Mouse (Mus musculus) T-helper 1 cell (primary cell): ENCODE results near the gene Ggt7.
"Not testable (repeated sequence)": the region's sequence is repeated elsewhere in the genome, so short reads cannot be mapped to it uniquely, and the experiment has no call there.

Source experiments
- in situ Hi-C: fragments of 300-600 bp; cut with MboI, MseI; formaldehyde crosslinking; loops from one replicate; pipeline ENCODE4 v1.15.1; 2025; ENCODE audit warnings: high pct_unique_total_duplicates

The Ggt7 gene

DNA sequence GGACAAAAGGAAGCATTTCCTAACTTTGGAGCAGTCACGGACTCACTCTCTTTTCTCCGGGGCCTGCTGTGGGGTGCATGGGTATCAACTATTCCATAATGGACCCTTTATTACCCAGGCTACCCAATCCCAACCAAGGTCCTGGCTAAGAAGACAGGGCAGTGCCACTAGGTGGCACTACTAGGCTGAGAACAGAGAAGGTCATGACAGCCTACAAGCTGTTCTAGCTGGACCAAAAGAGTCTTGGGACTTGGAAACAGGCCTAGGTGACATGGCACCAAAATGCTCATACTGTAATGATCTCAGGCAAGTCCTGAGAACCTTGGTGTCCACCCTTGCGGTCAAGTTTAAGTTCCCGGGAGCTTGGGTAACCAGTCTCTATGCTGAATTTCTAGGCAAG lies 5.6 kb downstream of the Ggt7 start:
- in situ Hi-C loops: loop anchor here (5.0 to 25.0 kb wide), 3 partner anchors 75 to 250 kb away; partner anchors contain the start of gene Procr

DNA sequence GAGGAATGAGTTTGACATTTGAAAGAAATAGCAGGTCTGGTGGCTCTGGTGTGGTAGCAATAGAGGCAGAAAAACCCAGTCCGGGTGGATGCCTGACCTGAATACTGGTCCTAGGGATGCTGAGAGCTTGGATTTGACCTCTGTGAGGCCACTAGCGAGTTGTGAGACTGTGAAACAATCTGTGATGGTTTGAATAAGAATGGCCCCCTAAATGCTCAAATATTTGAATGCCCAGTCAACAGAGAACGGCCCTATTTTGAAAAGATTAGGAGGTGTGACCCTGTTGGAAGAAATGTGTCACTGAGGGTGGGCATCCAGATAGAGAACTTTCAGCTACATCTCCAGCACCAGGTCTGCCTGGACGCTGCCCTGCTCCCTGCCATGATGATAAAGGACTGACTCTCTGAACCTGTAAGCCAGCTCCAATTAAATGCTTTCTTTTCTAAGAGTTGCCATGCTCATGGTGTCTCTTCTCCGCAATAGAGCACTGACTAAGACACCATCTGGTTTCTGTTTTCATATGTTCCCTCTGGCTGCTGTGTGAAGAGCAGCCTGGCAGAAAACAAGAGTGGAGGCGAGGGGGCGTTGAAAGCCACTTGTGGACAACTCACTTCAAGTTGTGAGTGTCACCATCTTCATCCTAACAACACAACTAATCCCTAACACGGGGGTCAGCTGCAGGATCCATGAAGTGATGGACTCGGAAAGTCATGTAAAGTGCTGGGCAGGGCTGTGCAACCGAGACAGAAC lies 10.1 kb downstream of the Ggt7 start:
- in situ Hi-C loops: loop anchor here (25.0 kb wide), 1 partner anchor 254 kb away; the partner anchor contains the start of gene Procr

DNA sequence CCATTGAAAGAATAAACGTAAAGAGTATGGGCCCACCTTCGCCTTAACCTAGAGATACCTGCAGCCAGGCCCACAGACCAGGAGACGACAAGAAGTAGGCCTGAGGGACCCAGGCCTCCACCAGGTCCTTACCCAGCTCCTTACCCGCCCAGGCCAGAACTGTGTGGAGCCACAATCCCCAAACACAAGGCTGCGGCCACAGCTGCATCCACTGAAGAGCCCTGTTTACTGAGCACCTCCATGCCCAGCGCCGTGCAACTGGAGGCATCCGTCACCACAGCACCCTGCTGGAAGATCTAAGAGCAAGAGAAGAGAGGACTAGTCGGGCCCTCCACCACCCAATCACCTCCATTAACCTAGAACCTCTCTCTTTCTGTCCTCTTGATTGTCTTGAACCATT lies 12.2 kb downstream of the Ggt7 start:
- in situ Hi-C loops: loop anchor here (25.0 kb wide), 1 partner anchor 256 kb away; the partner anchor contains the start of gene Procr

DNA sequence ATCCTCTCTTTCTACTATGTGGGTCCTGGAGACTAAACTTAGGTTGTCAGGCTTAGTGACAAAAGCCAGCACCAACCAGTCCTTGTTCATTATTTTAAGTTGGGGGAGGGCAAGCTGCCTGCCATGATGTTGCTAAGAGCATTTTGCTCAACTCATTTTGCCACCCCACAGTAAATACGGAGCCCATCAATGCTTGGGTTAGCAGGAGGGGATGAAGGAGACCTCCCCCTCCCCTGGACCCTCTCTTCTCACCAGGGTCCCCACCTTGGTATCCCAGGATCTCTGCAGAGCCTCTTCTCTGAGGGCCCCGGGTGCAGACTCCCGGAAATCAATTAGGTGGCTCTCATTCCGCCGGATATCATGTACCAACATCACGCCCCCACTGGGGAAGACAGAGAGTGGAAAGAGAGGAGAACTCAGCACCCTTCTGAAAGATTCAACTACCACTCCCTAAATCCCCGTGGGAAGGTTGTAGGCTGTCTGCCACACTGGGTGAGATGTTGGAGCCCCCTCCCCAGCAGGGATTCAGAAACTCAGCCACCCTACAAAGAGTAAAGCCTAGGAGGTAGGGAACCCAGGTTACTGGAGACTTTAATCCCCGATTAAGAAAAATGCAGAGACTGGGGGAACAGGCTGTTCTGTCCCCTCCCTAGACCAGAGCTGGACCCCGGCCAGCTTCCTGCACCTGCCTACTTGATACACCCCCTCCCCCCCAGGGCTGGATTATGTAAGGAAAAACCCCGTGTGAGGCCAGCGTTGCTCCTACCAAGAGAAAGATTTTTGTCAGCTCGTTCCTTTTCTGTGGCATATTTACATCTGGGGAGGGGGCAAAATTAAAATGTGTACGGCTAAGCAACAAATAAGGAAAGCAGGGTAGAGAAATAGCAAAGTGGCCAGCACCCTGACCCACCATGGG lies 13.3 kb downstream of the Ggt7 start:
- in situ Hi-C loops: loop anchor here (25.0 kb wide), 1 partner anchor 258 kb away; the partner anchor contains the start of gene Procr

DNA sequence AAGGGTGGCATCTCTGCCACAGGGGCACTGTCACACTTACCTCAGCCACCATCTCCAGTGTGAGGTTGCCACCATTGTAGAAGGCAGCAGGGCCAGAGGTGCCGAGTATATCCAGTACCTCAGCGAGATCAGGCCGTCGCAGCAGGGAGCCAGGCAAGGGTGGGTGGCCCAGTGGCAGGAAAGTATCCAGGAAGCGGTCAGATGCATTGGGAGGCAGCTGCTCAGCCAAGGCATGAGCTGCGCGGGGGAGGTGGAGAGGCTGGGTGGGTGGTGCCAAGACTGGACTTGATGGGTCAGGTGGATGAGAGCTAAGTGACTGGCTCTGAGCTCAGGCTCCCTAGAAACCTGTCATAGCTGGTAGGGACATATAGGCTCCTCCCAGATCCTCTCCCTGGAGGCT lies 15.4 kb downstream of the Ggt7 start:
- in situ Hi-C loops: loop anchor here (25.0 kb wide), 1 partner anchor 260 kb away; the partner anchor contains the start of gene Procr

DNA sequence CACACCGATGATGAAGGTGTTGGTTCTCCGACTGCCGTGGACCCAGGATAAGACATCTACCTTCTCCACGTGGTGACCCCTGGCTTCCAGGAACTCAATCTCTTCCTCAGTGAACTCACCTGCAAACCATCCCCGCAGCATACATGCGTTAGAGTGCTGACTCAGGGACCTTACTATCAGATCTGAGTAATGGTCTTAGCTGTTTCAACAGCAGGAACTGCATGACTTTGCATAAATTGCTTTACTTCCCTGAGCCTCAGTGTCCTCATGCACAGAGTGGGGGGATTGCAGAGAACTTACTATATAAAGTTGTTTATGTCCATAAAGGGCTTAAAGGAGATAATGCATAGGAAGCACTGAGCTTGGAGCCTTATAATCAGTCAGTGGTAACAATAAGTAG lies 27.0 kb downstream of the Ggt7 start:
- in situ Hi-C loops: no loop called here

DNA sequence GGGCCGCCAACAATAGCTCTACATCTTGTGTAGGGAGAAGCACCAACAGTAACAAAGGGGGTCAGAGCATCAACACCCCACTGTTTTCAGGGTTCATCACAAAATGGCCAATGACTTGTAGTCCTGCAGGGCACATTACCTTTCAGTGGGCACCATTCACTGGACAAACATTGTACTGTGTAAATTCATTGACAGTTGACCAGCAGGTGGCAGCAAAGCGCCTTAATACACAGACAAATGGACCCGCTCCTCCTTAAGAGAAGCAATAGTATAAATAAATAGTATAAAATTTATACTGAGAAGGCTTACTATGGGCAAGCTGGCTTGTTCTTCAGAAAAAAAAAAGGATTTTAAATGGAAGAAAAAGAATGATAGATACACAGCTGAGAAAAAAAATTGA lies 36.0 kb downstream of the Ggt7 start:
- in situ Hi-C loops: no loop called here

DNA sequence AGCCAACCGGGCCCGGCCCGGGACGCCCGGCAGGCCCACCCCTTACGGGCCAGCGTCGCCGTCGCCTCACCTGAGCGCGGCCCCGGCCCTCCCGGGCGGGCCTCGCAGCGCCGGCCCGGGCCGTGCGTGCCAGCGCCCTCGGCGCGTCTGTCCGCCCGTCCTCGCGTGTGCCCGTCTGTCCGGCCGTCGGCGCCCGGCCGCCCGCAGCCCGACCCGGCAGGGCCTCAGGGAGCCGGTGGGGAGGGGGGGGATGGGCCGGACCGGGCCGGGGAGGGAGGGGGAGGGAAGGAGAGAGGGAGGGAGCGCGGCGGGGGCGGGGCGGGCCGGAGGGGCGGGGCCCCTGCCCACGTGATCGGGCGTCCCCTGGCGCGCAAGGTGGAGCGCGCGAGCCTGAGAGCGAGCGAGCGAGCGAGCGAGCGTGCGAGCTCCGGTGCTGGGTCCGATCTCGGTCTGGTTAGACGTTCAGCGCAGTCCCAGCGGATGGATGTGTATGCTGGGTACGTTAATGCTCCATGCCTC lies 44.4 kb downstream of the Ggt7 start, which contains the start of gene Ncoa6:
Gene Ncoa6, minus strand, starts transcription at position 325 of the 519 bp plus-strand sequence.
- in situ Hi-C loops: no loop called here

DNA sequence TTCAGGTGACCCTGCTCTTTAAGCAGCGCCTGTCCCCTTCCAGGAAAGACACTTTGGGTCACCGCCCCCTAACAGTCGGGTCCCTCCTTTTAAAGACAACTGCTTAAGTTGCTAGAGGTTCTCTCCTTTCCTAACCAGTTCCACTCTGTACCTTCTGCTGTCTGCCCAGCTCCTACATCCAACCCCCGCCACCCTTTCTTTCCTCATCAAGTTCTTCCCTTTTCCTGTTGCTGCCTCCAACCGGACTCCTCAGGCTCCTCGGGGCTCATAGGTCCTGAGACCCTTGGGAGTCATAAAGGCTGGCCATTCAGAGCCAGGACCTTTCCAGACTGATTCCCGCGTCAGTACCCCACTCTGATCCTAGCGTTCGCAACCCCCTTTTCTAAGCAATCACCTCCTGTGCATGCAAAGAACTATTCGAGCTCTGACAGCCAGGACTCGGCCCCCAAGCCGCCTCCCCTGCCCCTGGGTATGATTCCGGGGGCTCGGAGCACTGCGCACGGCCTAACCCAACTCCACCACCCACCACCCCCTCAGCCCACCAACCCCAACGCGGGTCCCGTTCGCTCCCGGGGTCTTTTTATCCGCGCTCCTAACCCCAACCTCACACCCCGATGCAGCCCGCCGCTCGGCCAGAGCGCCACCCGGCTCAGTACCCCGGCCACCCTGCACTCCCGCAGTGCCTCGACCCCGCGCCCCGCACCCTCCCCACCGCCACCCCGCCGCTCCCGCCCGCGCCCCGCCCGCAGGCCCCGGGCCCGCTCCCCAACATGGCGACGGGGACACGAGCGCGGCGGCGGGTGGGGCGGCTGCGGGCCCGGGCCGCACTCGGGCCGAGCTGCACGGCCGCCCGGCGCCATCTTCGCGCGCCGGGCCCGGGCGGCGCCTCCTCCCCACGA lies 45.1 kb downstream of the Ggt7 start:
- in situ Hi-C loops: no loop called here

DNA sequence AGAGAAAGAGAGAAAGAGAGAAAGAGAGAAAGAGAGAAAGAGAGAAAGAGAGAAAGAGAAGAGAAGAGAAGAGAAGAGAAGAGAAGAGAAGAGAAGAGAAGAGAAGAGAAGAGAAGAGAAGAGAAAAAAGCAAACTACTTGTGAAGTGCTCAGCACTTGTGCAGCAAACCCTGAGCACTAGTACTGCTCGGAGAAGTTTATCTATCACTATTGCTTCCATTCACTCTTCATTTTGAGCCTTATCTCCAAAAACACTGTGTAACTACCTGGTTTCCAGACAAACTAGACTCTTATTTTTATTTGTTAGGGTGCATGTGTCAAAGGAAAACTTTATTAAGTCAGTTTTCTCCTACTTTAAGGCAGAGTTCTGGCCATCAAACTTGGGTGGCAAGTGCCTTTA lies 51.2 kb downstream of the Ggt7 start:
- in situ Hi-C loops: no loop called here

DNA sequence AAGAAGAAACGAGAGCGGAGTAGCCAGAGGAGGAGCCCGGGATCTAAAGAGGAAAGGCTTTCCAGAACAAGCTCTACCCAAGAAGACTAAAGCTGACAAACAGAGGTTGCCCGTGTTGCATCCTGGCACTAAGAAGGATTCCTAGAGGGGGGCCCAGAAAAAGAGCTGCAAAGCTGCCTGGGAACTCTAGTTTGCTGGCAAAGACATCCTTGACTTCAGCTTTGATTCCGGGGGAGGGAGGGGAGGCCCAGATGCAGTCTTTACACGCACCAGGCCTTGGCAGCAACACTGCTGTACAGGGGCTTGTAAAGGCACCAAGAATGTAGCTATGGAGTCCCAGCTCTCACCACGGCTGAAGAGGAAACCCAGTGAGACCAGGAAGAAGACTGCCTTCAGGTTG lies 64.4 kb downstream of the Ggt7 start:
- in situ Hi-C loops: no loop called here

DNA sequence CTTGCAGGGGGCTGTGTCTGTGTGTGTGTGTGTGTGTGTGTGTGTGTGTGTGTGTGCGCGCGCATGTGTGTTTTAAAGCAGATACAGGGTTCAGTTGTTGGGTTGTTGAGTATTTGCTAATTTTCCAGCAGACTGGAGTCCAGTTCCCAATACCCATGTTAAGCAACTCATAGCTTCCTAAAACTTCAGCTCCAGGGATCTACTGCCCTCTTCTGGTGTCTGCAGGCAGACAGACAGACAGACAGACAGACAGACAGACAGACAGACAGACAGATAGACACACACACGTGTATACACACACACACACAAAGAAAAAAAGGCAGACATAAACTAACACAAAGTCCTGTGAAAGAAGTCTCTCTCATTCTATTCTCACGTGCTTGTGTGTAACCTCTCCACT lies 66.8 kb downstream of the Ggt7 start:
- in situ Hi-C loops: no loop called here

DNA sequence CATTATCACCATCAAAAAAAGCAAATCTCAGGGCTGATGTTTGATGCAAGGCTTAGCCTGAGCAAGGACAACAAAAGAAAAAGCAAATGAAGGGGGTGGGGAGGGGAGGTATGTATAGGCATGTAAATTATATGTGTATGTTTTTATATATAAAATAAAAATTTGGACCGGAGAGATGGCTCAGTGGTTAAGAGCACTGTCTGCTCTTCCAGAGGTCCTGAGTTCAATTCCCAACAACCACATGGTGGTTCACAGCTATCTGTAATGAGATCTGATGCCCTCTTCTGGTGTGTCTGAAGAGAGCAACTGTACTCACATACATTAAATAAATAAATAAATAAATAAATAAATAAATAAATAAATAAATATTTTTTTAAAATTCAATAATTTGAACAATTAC lies 70.1 kb downstream of the Ggt7 start:
- in situ Hi-C loops: not testable (repeated sequence)

DNA sequence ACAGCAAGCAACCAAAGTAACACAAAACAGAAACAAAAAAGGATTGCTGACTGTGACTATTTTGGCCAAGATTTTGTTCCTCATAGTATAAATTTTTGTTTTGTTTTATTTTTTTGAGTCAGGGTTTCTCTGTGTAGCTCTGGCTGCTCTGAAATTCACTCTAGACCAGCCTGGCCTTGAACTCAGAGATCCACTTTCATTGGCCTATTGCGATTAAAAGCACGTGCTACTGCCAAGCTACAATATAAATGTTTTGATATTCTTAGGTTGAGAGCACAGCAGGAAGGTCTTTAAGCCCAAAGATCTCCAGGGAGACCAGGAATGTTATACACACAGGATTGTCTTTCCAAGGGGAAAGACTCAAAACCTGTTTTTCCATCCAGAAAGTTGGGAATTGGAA lies 74.6 kb downstream of the Ggt7 start:
- in situ Hi-C loops: no loop called here

DNA sequence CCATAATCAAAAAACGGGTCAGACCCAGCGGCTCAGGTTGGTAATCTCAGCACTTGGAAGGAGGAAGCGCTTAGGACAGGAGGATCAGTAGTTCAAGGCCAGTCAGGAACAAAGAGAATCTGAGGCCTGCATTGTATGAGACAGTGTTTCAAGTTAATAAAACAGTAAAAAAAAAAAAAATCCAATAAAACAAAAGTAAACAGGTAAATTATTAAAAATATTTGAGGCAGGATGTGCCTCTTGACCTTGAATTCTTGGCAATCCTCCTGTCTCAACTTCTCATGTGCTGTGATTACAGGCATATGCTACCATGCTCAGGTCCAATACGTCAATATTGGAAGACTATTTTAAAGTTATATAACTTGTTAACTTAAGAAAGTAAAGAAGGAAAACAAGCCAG lies 75.1 kb downstream of the Ggt7 start:
- in situ Hi-C loops: no loop called here
